Mouse (Mus musculus) mammary gland, adult 2 months (tissue): ENCODE data around the gene Supt3. TPM values are rescaled to one million over a fixed set of nuclear protein-coding genes. Genes with fewer than 3 reads are reported as not detected.

Experiments used
- polyA plus RNA-seq: library from polyadenylated mRNA; depleted of rRNA; stranded (reverse); fragments of >200 nt; gene quantifications from 2 replicates; pipeline ENCODE4 v1.2.3, GENCODE M21; 2012; ENCODE audit warnings: low replicate concordance; rRNA removed

Supt3 gene
- polyA plus RNA-seq: 3.8 and 5.7 TPM in 2 replicates

DNA sequence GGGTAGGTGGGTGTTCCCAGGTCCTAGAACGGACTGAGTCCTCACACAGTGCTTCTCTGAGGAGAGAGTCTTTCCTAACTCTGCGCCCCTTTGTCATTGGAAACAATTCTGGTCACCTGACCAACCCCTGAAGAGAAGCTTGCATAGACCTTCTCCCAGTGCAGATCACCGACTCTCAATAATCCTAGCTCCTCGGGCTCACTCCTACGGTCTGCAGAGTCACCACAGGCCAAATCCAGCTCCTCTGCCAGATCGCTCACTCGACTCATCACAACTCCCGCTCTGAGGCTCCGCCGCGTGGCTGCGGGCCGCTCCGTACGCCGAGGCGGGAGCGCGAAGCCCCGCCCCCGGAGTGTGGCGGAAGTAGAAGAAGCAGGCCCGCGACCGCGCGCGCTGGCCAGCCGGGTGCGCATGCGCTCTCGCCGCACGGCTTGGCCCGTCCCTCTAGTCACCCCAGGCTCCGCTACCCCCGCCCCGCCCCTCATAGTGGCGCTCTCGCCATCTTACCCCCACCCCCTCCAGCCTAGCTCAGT, at the start of gene Supt3:
Gene Supt3 (plus strand): TSS at position 415 of the 533 bp plus-strand sequence.

DNA sequence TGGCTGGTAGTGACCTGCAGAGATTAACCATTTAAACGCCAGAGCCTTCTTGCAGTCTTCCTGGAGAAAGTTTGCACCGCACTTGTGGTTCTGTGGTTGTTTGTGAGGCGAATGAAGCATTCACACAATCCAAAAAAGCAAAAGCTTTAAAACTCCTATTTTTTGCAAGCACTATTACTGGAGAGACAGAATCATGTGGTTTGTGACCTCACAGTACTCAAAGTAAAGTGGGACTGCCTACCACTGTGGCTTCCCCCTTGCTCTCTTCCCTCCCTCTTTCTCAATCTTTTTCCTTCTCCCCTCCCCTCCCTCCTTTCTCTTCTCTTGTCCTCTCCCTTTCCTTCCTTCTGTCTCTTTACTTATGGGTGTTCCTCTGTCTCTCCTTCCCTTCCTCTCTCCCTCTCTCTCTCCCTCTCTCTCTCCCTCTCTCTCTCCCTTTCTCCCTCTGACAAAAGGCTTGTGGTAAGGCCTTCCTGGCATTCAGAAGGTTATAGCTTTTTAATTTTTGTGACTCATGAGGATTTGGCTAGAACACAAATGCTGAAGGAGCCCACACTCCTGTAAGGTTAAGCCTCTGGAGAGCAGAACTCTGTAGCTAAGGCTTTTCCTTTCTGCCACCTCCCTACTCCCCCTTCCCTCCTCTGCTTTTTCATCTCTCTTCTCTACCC, 37.7 kb downstream of the Supt3 start, which contains the start of gene Runx2:
Gene Runx2 (minus strand): TSS at position 290 of the 668 bp plus-strand sequence.

Other genes starting within 250 kb of the Supt3 start
- gene Runx2, start 37.6 kb downstream of the Supt3 start, polyA plus RNA-seq: 5.6 and 14.3 TPM in 2 replicates